Mouse (Mus musculus): Measurements from ENCODE around the gene Ap5z1.

Gene Ap5z1

DNA sequence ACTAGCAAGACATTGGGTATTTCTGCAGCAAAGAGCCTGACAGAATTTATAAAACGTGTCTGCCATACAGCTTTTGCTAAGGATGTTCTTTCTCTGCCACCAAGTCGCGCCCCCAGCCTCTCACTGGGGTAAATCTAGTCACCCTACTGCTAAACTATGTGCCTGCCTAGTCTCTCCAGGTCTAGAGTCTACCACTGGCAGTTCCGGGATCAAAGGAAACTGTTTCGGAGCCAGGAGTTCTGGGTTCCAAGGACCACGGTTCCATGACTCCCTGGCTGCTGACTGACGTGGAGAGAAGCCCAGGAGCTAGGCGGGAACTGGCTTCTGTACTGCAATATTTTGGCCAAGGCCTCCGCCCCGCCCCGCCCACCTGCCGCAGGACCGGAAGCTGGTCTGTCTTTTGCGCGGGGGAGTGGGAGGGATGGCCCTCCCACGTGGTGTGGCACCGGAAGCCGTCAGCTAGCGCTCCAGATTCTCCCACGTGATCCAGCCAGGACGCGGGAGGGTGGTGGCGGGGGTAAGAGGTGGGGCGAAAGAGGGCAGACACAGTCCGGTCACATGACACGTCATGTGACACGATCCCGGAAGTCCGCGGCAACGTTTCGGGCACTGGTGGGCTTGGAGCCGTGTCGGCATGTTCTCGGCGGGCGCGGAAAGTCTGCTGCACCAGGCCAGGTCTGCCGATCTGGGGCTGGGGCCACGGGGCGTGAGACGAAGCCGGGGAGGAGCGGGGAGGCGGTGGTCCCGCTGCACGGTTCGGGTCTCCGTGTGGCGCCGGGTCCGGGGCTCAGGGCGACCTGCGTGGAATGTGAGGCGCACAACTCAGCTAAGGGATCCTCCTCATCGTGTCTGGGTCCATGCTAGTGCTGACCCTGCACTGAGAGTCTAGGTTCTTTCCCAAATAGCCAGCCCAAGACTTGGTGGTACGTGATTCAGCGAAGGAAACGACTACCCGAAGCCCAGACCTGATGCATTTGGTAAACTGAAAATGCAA is at the start of gene Ap5z1:
TSS of gene Ap5z1 (plus strand) at position 484 of the 994 bp plus-strand sequence.
- peak; percentile 92 for DNase-seq

DNA sequence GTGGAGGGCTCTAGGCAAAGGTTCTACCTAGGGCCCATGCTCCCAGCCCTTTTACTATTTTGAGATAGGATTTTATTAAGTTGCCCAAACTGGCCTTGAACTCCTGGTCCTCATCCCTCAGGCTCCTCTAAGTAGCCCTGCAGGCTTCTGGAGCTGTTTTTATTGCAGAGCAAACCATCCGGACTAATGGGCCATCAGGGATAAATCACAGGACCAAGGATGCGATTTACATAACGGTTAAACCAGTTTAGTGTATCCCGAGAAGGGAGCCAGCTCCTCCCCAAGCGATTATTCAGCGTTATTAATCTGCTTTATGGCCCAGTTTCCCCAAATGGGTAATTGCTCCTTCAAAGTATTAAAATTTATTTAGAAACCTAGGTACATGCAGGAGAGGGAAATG is 48.3 kb upstream of the Ap5z1 start:
- no peak for DNase-seq

DNA sequence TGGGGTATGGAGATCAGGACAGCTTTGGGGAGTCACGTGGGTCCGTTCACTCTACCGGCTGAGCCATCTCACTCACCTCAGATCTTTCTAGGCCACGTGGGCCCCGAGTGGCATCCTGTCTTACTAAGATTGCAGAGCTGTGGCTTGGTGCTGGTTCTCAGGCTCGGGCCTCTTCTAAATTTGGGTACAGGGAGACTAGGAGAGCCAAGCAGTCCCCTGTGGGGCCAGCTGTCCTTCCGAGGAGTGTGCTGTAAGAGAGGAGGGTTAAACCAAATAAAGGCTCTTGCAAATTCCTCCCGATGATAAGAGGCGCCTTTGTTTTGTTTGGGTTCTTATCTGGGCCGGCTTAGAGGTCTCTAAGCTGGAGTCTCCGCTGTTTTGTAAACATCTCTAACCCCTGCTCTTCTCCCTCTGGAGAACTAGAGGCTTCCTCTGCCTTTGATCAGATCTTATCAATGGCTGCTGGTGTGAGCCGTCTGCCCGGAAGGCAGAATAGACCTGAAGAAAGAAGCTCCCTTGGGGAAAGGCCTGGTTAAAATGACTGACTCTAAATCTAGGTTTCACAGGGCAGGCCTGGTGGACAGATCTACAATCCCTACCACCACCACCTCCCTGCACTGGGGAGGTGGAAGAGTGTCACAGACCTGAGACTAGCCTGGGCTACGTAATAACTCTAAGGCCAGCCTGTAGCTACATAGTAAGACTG is 47.5 kb upstream of the Ap5z1 start:
- no peak for DNase-seq

DNA sequence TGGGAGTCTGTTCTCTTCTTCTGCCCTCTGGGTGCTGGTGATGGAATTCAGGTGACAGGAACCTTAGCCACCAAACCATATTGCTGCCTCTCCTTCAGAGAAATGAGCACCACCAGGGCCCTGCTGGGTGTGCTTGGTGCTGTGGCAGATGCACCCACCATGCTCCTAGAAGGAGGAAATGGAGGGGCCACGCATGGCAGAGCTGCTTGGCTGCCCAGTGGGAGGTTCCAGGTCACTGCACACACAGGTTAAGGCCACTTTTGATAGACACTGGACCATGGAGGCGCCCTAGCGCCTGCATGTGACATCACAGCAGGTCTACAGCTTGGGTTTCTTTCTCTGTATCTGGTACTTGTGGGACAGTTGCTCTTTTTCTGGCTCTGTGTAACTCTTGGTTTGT is 46.6 kb upstream of the Ap5z1 start:
- DNase-seq: no peak

DNA sequence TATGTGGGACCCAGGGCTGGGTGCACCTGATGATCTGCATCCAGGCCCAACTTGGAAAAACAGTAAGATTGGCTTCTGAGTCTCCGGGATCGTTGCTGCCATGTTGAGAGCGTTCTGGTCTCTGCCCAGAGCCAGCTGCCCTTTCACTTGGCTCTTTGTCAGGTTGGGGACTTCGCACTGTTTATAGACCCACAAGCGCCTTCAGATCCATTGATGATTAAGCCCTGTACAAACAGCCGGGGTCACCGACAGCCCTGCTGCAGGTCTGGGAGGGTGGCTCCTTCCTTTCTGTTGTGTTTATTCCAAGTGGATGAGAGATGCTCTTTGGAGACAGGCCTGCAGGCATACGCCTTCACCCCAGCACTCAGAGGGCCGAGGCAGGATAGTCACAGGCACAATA is 45.9 kb upstream of the Ap5z1 start:
- DNase-seq: peak; percentile 38

DNA sequence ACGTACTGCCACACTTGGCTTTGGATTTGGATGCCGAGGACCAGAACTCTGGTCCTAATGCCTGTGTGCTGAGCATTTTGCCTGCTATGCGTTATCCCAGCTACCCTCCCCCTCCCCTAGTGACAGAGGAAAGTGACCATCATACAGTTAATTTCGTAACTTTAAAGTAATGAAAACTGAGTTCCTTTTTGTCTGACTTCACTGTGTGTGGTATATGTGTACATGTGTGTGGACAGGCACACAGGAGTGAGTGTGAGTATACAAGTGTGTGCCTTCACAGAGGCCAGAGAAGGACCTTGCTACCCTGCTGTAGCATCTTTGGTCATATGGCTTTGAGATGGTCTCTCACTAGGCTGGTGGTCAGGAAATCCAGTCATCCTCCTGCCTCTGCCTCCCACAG is 45.3 kb upstream of the Ap5z1 start:
- DNase-seq: no peak

DNA sequence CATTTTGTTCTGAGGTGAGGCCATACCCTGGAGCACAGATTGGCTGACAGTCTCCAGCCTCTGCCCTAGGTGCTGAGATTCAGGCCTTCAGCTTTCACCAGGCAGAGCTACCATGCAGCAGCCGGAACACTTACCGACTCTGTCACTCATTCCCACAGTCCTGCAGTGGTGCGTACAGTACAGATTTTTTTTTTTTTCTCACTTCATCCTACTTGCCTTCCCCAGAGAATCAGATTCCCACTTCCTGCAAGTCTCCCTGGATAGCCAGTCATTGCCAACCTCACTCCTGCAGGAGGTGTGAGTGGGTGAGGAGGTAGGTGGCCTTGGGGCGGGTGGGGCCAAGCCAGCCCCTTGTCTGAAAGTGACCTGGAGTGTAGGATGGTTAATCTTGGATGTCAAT is 43.4 kb upstream of the Ap5z1 start:
- DNase-seq: no peak

DNA sequence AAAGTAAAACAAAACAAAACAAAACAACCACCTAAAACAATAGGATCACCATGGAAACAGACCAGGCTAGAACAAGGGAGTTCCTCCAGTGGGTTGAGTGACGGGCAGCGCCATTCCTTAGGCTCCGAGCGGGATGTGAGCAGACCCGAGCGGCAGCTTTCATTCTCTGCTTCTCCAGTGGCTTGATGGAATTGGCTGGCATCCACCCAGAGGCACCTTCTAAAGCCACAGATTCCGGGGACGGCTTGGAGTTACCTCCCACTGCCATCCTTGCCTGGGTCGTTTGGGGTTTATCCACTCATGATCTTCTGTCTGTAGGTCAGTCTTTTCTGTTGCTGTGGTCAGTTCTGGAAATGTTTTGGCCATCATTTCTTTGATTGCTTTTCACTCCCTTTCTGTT is 42.8 kb upstream of the Ap5z1 start:
- DNase-seq: peak; percentile 46

DNA sequence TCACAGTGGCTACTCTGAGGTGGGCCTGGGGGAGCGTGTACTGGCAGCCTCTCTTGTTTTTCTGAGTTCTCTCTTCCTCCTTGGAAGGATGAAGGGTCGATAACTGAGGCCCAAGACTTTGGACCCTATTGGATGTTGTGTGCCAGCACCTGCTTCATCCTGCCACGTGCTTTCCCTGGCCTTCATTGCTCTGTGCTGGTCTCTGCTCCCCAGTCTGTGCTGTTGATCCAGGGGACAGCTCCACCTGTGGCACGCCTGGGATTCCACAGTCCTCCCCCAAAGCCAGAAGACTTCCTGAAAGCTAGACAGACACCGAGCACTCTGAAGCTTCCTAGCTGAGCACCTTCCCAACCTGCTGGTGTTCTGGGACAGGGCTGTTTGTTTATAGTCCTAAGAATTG is 41.9 kb upstream of the Ap5z1 start:
- DNase-seq: no peak

DNA sequence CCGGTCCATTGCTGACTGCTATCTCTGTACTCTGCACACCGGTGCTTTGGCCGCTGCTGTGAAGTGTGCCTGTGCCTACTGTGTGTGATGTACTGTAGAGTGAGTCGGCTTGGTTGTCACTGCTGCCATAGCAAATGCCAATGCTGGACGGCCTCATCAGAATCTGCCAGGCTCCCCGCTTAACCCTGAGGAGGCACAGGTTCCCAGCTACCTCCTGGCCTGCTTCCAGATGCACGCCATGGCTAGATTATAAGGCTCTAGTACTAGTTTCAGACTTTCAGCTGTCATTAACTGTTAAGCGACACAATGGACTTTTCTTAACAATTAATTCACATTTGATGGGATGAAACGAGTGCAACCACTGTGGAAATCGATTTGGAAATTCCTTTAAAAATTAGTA is 40.6 kb upstream of the Ap5z1 start:
- no peak for DNase-seq

DNA sequence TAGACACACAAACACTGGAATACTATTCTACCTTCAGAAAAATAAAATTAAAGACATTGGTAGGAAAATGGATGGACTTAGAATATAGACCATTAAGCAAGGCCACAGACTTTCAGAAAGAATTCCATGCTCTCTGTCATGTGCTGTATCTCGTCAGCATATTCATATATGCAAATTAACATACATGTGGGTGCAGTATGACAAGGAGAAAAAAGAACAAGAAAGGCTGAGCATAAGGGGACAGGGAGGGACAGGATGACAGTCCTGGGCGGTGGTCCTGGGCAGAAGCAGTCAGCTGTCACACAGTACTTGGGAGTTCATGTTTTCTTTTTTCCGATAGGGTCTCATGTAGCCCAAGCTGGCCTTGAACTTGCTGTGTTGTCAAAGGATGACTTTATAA is 40.0 kb upstream of the Ap5z1 start:
- DNase-seq: no peak

DNA sequence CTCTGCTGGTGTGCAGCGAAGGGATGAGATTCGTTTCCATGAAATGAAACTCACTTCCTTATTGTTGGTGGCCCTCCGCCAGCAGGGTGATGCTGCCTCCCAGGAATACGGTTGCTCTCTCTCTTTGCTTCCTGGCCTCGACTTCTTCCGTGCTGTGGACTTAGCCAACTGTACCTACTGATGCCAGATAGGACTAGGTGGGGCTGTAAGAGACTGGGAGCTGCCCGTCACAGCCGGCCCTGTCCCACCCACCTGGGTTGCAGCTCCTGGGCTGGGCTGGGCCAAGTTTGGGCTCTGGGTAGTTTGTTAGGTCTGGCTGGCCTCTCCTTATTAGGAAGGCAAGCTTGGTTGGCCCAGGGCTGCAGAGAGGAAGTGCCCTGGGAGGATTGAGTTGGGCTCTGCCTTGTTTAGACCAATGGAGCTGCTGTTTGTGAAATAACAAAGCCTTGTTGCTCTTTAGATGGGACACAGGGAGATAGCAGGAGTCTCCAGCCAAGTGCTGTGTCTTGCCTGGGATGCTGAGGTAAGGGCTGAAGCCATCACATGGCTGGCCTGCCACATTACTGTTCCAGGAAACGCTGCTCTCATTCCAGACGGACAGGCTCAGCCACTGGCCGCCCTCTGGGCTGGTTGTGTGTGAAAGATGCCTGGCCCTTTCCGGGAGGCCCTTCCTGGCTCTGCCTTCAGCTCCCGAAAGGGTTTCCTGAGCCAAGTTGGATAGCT is 39.0 kb upstream of the Ap5z1 start:
- peak; percentile 72 for DNase-seq

DNA sequence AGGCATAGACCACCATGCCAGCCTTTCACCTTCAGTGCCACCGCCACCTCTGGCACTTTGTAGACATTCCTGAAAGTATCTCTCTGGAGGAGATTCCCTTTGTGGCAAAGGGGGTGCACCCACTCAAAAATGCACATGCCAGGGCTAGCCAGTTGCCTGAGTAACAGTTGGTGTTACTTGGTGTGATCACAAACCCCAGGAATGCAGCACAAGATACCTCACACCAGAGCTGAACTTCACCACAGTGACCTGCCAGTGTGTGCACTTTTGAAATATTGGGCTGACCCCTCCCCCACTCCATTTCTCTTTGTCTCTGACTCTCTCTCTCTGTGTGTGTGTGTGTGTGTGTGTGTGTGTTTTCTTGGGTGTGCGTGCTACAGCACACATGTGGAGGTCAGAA is 37.3 kb upstream of the Ap5z1 start:
- no peak for DNase-seq

DNA sequence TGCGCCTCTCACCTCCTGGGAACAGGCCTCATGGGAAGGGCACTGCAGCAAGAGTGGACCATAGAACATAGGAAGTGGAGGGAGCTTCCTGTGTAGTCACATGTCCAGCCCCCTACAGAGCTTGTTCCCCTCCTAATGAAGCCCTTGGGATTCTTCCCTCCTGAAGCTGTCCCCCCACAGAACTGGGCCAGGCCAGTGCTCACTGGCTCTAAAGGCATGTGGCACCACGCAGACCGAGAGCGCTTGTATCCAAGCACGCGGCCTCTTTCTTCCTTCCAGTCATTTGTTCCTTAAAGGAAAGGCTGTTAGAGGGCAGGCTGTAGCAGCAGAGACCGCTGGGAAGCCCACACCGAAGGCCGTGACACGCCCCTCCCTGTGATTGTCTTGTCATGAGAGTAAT is 35.9 kb upstream of the Ap5z1 start:
- DNase-seq: no peak

DNA sequence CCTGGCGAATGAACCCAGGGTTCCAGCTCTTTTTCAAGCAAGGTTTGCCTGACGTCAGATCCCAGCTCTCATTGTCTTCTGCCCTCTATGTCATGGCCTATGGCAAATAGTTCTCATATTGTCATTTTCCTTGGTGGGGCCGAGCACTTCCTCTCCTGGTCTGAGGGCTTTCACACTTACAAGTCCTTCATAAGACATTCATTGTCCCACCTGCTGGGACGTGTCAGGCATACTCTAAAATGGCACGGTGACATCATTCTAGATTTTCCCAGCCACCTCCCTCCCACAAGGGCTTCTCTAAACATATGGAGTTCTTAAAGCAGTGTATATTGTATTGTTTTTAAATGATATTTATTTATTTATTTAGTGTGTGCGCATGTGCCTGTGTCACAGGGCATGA is 35.1 kb upstream of the Ap5z1 start:
- DNase-seq: no peak

DNA sequence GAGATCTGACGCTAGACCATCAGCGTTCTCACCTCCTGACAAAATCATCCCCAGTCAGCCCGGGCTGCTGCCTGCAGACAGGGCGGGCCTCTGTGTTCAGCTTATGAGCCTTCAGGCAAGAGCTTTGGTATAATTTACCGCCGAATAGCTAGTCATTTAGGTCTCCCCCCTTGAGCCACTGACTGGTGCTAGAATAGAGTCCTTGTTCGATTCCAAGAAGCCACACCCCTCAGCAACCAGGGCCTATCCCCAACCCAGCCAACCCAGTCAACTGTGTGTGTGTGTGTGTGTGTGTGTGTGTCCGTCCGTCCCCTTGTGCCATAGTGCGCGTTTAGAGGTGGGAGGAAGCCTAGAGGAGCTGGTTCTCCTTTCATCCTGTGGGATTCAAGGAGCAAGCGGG is 32.7 kb upstream of the Ap5z1 start:
- DNase-seq: no peak

DNA sequence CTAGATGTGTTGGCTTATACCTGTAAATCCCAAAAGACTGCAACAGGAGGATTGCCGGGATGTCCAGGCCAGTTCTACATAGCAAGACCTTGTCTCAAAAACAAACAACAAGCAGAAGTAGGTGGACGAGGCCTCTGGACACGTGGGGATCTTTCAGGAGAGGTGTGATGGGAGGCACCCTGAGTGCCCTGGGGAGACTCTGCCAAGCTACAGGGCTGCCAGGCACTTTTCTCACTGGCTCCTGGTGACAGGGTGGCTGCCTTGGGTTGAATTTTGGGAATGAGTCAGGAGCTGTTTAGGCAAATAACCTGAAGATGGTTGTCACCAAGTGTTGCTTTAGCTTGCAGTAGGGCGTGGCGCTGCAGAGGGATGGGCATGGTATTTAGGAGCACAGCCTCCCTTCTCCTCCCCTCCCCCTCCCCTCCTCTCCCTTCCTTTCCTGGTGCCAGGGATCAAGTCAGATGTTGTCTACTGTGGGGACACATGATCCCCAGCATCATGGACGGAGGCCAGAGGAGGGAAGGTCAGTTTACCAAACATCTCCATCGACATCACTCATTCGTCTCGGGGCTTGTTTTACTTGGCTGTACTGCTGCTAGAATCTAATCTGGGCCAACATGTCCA is 31.8 kb upstream of the Ap5z1 start:
- DNase-seq: no peak

DNA sequence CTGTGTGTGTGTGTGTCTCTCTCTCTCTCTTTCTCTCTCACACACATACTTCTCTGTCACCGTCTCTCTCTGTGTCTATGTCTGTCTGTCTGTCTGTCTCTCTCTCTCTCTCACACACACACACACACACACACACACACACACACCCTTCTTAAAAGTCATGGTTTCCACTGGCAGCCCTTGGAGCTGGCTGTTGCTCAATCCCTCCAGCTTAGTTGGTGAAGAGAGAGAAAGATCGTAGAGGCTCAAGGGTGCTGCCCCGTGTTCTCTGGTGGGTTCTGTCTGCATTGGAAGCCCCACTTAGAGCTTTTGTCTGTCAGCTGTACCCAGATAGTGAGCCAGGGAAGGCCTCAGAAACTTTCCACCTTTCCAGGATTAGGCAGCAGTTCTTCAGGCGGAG is 31.0 kb upstream of the Ap5z1 start:
- DNase-seq: no peak

DNA sequence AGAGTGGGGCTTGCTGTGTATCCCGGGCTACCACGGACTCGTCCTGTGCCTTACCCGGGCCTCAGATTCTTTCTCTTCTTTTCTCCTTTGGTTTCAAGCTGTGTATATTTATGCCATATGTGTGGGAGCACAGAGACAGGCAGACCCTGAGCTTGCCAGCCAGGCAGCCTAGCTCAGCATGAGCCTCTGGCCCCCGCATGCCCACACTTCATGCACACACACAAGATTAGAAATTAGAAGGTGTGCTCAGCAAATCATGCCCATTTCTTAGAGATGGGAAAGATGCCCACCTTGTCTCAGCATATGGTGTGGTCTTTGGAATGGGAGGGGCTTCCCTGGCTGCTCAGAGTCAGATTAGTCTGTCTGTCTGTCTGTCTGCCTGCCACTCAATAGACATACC is 29.7 kb upstream of the Ap5z1 start:
- DNase-seq: no peak

DNA sequence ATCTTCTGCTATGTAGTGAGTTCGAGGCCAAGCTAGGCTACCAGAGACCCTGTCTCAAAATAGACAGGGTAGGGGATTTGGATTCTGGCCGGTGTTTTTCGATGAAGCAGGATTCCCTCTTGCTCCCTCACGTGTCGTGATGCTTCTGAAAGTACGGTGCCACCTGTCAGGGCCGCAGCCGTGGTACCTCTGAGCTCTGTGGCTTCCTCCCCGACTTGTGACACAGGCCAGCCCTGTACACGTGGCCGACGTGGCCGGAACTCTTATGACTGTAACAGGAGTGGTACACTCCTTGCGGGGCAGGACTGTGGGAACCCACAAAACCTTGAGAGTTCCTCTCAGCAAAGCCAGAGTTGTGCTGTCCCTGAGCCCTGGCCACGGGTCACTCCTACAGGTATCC is 28.0 kb upstream of the Ap5z1 start:
- DNase-seq: no peak

DNA sequence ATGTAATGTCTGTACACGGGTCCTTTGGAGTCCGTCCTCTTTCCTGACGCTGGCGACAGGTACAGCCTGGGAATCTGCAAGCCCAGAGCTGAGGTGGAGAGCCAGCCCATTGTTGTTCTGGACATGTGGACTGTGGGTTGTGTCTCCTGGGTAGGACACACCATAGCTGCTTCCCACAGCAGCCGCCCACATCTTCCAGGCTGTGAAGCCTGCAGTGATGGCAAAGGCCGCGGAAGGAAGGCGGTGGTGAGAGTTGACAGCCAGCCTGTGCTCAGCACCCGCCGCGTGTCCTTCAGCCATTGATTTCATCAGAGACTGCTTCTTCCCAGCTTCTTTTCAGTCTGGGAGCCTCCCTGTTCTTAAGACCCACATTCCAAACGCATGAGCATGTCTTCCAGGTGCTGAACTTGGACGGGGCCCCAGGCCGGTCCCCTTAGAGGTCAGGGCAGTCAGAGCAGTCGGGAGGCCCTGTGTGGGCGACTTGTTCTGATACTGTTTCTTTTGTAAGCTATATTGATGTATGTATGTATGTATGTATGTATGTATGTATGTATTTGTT is 25.3 kb upstream of the Ap5z1 start:
- no peak for DNase-seq

DNA sequence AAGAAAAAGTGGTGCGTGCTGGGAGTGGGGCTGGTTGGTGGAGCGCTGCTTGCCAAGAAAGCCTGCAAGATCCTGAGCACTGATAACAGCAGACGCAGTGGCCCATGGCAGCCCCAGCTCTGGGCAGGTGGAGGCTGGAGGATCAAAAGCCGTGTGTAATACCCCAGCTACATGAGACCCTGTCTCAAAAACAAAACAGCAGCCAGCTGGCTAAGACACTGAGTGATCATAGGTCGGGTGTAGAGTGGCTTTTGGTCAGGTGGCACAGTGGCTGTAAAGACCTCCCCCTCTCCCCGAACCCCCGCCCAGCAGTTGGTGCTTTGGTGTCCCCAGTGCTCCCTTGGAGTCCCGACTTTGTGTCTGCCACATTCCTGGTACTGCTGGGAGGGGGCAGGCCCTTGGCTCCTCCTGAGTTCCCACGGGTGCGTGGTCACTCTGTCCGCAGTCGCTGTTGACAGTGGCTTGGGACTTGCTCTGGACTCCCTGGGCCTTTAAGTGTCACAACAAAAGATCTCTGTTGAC is 23.8 kb upstream of the Ap5z1 start:
- no peak for DNase-seq

Measured in kidney, adult 18-20 months (tissue).